Comparison of ENCODE assay signal across 8 mouse cellular contexts in genomic region chr16:24282194-24282683, GRCm38 (mm10).
DNase-seq lines count a peak whose midpoint lies in the region; ATAC-seq and TF ChIP-seq lines count a peak whose summit lies in the region.

No protein-coding gene starts in this region.

- H3K4me3 ChIP-seq in hindbrain, embryonic 15.5 days: no peak overlapping the region
- H3K4me3 ChIP-seq in lung, postnatal 0 days (ENCODE audit: low read depth, low read length): no peak overlapping the region

- no peaks in the 10 kb centered on the region for H3K36me3 ChIP-seq in hindbrain, embryonic 15.5 days
- H3K36me3 ChIP-seq in lung, postnatal 0 days (ENCODE audit: insufficient read depth, low read length): no peaks in the 10 kb centered on the region

- H3K4me2 ChIP-seq in hindbrain, embryonic 15.5 days: no peak overlapping the region
- no peak overlapping the region for H3K4me2 ChIP-seq in lung, postnatal 0 days (replicated peaks; ENCODE audit: low read depth, low read length)

- 28% methylated on average over 6 of the region's 6 CpGs for WGBS in hindbrain, embryonic 15.5 days
- 5% methylated on average over 6 of the region's 6 CpGs for WGBS in lung, postnatal 0 days

- no peaks in the 10 kb centered on the region for H3K9me3 ChIP-seq in hindbrain, embryonic 15.5 days
- no peaks in the 10 kb centered on the region for H3K9me3 ChIP-seq in lung, postnatal 0 days (ENCODE audit: low read length)

- 0 out of 2 replicates have a peak, but pooled peaks cover 6% of the 10 kb centered on the region for H3K4me1 ChIP-seq in hindbrain, embryonic 15.5 days (replicated peaks)
- no peaks in the 10 kb centered on the region; the same call in 1 of the 2 replicates for H3K4me1 ChIP-seq in lung, postnatal 0 days (ENCODE audit: insufficient read depth, low read depth, low read length)

- peak; percentile 82 for DNase-seq in adrenal gland, adult 2 months
- peak; percentile 9 for DNase-seq in embryo, embryonic 11.5 days (ENCODE audit: low read depth, low spot score)
- peak; percentile 75 for DNase-seq in gastrocnemius, postnatal 10 days
- DNase-seq in layer of hippocampus, postnatal 25 days (ENCODE audit: extremely low spot score in 1 of 2, low spot score in 1 of 2): peak; percentile 51 to 54
- DNase-seq in lung, postnatal 0 days (ENCODE audit: low spot score): peak; percentile 96
- peak; percentile 78 to 83 for DNase-seq in right cerebral cortex, adult 2 months (ENCODE audit: low spot score in 2 of 2)
- DNase-seq in thymus, postnatal 0 days (ENCODE audit: low spot score): no peak

- H3K27me3 ChIP-seq in hindbrain, embryonic 15.5 days: no peaks in the 10 kb centered on the region
- no peaks in the 10 kb centered on the region for H3K27me3 ChIP-seq in lung, postnatal 0 days (replicated peaks; ENCODE audit: insufficient read depth, low read length)

- ATAC-seq in hindbrain, embryonic 15.5 days (ENCODE audit: low FRiP score, low read depth): peak; percentile 97
- peak; percentile 97 for ATAC-seq in lung, postnatal 0 days

- peak; percentile 69 for TF ChIP-seq CTCF in lung, postnatal 0 days (IDR thresholded peaks at IDR 0.05)

- peak; percentile 42; the same call in 1 of the 2 replicates for TF ChIP-seq EP300 in lung, postnatal 0 days (IDR thresholded peaks at IDR 0.05)

- peak overlapping the region; percentile 39; the same call in 1 of the 2 replicates for H3K27ac ChIP-seq in hindbrain, embryonic 15.5 days (replicated peaks)
- H3K27ac ChIP-seq in lung, postnatal 0 days (ENCODE audit: low read length): peak overlapping the region; percentile 20; the same call in 1 of the 2 replicates

- no peak overlapping the region for H3K9ac ChIP-seq in hindbrain, embryonic 15.5 days
- H3K9ac ChIP-seq in lung, postnatal 0 days (replicated peaks; ENCODE audit: low read depth): no peak overlapping the region
